Mouse (Mus musculus): ENCODE data around the gene Stard5.

Gene Stard5

GRCm38 (mm10) chr7:83632682-83633120, 942 bp downstream of the Stard5 start:
- in situ Hi-C loops (cut with MboI, MseI) = loop anchor here (10.0 kb wide), 1 partner anchor 1388 kb away; no protein-coding TSS in a partner anchor

- in situ Hi-C loops (cut with MboI, MseI) = loop anchor here (10.0 kb wide), 1 partner anchor 1389 kb away; no protein-coding TSS in a partner anchor
Measured at GRCm38 (mm10) chr7:83633856-83634255, 2.1 kb downstream of the Stard5 start.

GRCm38 (mm10) chr7:83635726-83636125, 4.0 kb downstream of the Stard5 start:
- in situ Hi-C loops (cut with MboI, MseI) = loop anchor here (10.0 kb wide), 1 partner anchor 1391 kb away; no protein-coding TSS in a partner anchor

- in situ Hi-C loops (cut with MboI, MseI) = loop anchor here (10.0 kb wide), 1 partner anchor 1392 kb away; no protein-coding TSS in a partner anchor
Measured at GRCm38 (mm10) chr7:83636425-83636824, 4.7 kb downstream of the Stard5 start.

- in situ Hi-C loops (cut with MboI, MseI) = loop anchor here (10.0 kb wide), 1 partner anchor 1393 kb away; no protein-coding TSS in a partner anchor
Measured at GRCm38 (mm10) chr7:83637781-83638583, 6.2 kb downstream of the Stard5 start.

- in situ Hi-C loops (cut with MboI, MseI) = loop anchor here (10.0 kb wide), 1 partner anchor 1394 kb away; no protein-coding TSS in a partner anchor
Measured at GRCm38 (mm10) chr7:83639084-83639483, 7.3 kb downstream of the Stard5 start.

GRCm38 (mm10) chr7:83640581-83640980, 8.8 kb downstream of the Stard5 start:
- in situ Hi-C loops (cut with MboI, MseI) = no loop called here

- in situ Hi-C loops (cut with MboI, MseI) = no loop called here
Measured at GRCm38 (mm10) chr7:83641163-83641562, 9.4 kb downstream of the Stard5 start.

- in situ Hi-C loops (cut with MboI, MseI) = no loop called here
Measured at GRCm38 (mm10) chr7:83643581-83643980, 11.8 kb downstream of the Stard5 start.

- in situ Hi-C loops (cut with MboI, MseI) = no loop called here
Measured at GRCm38 (mm10) chr7:83644761-83645160, 13.0 kb downstream of the Stard5 start.

GRCm38 (mm10) chr7:83645476-83645875, 13.7 kb downstream of the Stard5 start:
- in situ Hi-C loops (cut with MboI, MseI) = no loop called here

- in situ Hi-C loops (cut with MboI, MseI) = no loop called here
Measured at GRCm38 (mm10) chr7:83648807-83649206, 17.0 kb downstream of the Stard5 start.

GRCm38 (mm10) chr7:83650638-83651037, 18.9 kb downstream of the Stard5 start:
- in situ Hi-C loops (cut with MboI, MseI) = loop anchor here (10.0 kb wide), 1 partner anchor 234 kb away; the partner anchor contains the start of genes Mesd and Tlnrd1

- in situ Hi-C loops (cut with MboI, MseI) = loop anchor here (10.0 kb wide), 1 partner anchor 232 kb away; the partner anchor contains the start of genes Mesd and Tlnrd1
Measured at GRCm38 (mm10) chr7:83652498-83652897, 20.7 kb downstream of the Stard5 start.

- in situ Hi-C loops (cut with MboI, MseI) = loop anchor here (10.0 kb wide), 1 partner anchor 231 kb away; the partner anchor contains the start of genes Mesd and Tlnrd1
Measured at GRCm38 (mm10) chr7:83653605-83654051, 21.9 kb downstream of the Stard5 start.

- in situ Hi-C loops (cut with MboI, MseI) = loop anchor here (10.0 kb wide), 1 partner anchor 231 kb away; the partner anchor contains the start of genes Mesd and Tlnrd1
Measured at GRCm38 (mm10) chr7:83654196-83654595, 22.4 kb downstream of the Stard5 start.

- in situ Hi-C loops (cut with MboI, MseI) = loop anchor here (10.0 kb wide), 1 partner anchor 230 kb away; the partner anchor contains the start of genes Mesd and Tlnrd1
Measured at GRCm38 (mm10) chr7:83654938-83655630, 23.3 kb downstream of the Stard5 start.

GRCm38 (mm10) chr7:83658716-83659115, 27.0 kb downstream of the Stard5 start:
- in situ Hi-C loops (cut with MboI, MseI) = loop anchor here (10.0 kb wide), 1 partner anchor 226 kb away; the partner anchor contains the start of genes Mesd and Tlnrd1

GRCm38 (mm10) chr7:83659159-83660065, 27.7 kb downstream of the Stard5 start:
- in situ Hi-C loops (cut with MboI, MseI) = loop anchor here (10.0 kb wide), 1 partner anchor 225 kb away; the partner anchor contains the start of genes Mesd and Tlnrd1

- in situ Hi-C loops (cut with MboI, MseI) = no loop called here
Measured at GRCm38 (mm10) chr7:83660273-83660691, 28.5 kb downstream of the Stard5 start.
